Mouse (Mus musculus) liver, embryonic 14.5 days (tissue): Measurements from ENCODE around the gene Cdpf1. TPM values are rescaled to one million over a fixed set of nuclear protein-coding genes. Genes with fewer than 3 reads are reported as not detected.
A peak's percentile ranks its signal among the peaks of the same experiment; 100 is the strongest.

Experiments used
- ATAC-seq: fragments of 200-750 bp; cut with Nextera tagmentation; 2 replicates; pipeline ENCODE4 v1.8.0; 2017; ENCODE audit warnings: moderate number of reproducible peaks, mild to moderate bottlenecking, moderate library complexity; ENCODE audit not compliant: insufficient read depth
- DNase-seq, 3 experiments: peaks; one replicate each; pipeline ENCODE4 v3.0.0-alpha.2; 2012 to 2013; ENCODE audit warnings: low read depth in 3 of 3, low spot score in 3 of 3
- H3K27ac ChIP-seq: fragments of 300-500 bp; sonication (generic); 2 replicates; pipeline ENCODE4 v1.5.1; 2014; ENCODE audit warnings: moderate library complexity, mild to moderate bottlenecking, control low read depth, inconsistent platforms
- H3K27me3 ChIP-seq: fragments of 300-500 bp; sonication (generic); 2 replicates; pipeline ENCODE4 v1.6.1; 2014; ENCODE audit warnings: mild to moderate bottlenecking, low read length, moderate library complexity; ENCODE audit not compliant: control insufficient read depth, insufficient read depth
- H3K36me3 ChIP-seq: fragments of 300-500 bp; sonication (generic); replicated peaks from 2 replicates; pipeline ENCODE4 v1.6.1; 2014; ENCODE audit warnings: low read depth; ENCODE audit not compliant: control insufficient read depth, insufficient read depth
- H3K4me1 ChIP-seq, 2 experiments: fragments of 200-500 bp in 1 of 2; fragments of 300-500 bp in 1 of 2; sonication (generic) in 1 of 2; replicated peaks; 2 replicates each; pipeline ENCODE4 v1.6.1; 2012 to 2014; ENCODE audit warnings: antibody characterized with exemption in 1 of 2, inconsistent platforms in 1 of 2, low read length in 1 of 2; ENCODE audit not compliant: control insufficient read depth in 2 of 2, insufficient read depth in 2 of 2
- H3K4me2 ChIP-seq: fragments of 300-500 bp; sonication (generic); 2 replicates; pipeline ENCODE4 v1.6.1; 2014; ENCODE audit warnings: low read depth, mild to moderate bottlenecking, control low read depth, moderate library complexity
- H3K4me3 ChIP-seq, 2 experiments: fragments of 200-500 bp in 1 of 2; fragments of 300-500 bp in 1 of 2; sonication (generic) in 1 of 2; 2 replicates each; pipeline ENCODE4 v1.5.1; 2012 to 2014; ENCODE audit warnings: low read depth in 2 of 2, low read length in 2 of 2, mild to moderate bottlenecking in 2 of 2, control low read depth in 1 of 2, inconsistent platforms in 1 of 2, moderate library complexity in 1 of 2; ENCODE audit not compliant: insufficient read depth in 1 of 2
- H3K9ac ChIP-seq: fragments of 300-500 bp; sonication (generic); replicated peaks from 2 replicates; pipeline ENCODE4 v1.6.1; 2014; ENCODE audit warnings: mild to moderate bottlenecking, control low read depth, moderate library complexity
- H3K9me3 ChIP-seq: fragments of 300-500 bp; sonication (generic); 2 replicates; pipeline ENCODE4 v1.6.1; 2016; ENCODE audit warnings: low read length, mixed read lengths; ENCODE audit not compliant: control insufficient read depth
- CTCF ChIP-seq: IDR thresholded peaks from 2 replicates; pipeline ENCODE4 v1.5.1; 2016; ENCODE audit warnings: antibody characterized with exemption, low read depth, control low read depth
- EP300 ChIP-seq: IDR thresholded peaks from 2 replicates; pipeline ENCODE4 v1.6.1; 2016; ENCODE audit warnings: antibody characterized with exemption, low read depth
- WGBS: fragments of 180-500 bp; shearing (Covaris S2); extraction: QIAGEN DNeasy Blood & Tissue Kit; methylation state at CpG from one replicate; pipeline ENCODE4 v1.1.7; 2014; ENCODE audit not compliant: insufficient replicate concordance; 5-methylcytosine and 5-hydroxymethylcytosine counted together
- polyA plus RNA-seq, 2 experiments: library from polyadenylated mRNA; depleted of rRNA in 1 of 2; stranded (reverse) in 1 of 2; unstranded in 1 of 2; fragments of >200 nt; fragmentation: Nextera tagmentation in 1 of 2; extraction: Ambion mirVana in 1 of 2; gene quantifications; 2 replicates each; pipeline versions ENCODE4 v1.2.1 to v1.2.3; 2012 to 2014

Cdpf1 gene
- polyA plus RNA-seq, 2 experiments = 15.7 to 23.7 TPM

- H3K4me1 ChIP-seq = peaks cover 0 to 5% of the 10 kb centered on the region in 2 experiments; a peak in 1 of 4 replicates
- H3K4me3 ChIP-seq = no peak overlapping the region
- ATAC-seq (peak; percentile 74), DNase-seq (peak in 1 of 3 experiments; percentile 27)
- TF ChIP-seq EP300 (no peak), CTCF (no peak)
- no peak overlapping the region; the same call in 1 of the 2 replicates for H3K27ac ChIP-seq
- no peaks in the 10 kb centered on the region for H3K36me3 ChIP-seq
- WGBS = 49% methylated on average over 17 of the region's 17 CpGs
- 0 out of 2 replicates have a peak overlapping the region, but pooled peaks have one; percentile 6 for H3K4me2 ChIP-seq
- no peak overlapping the region for H3K9ac ChIP-seq
- H3K9me3 ChIP-seq = no peaks in the 10 kb centered on the region
- no peaks in the 10 kb centered on the region for H3K27me3 ChIP-seq
Observed at GRCm38 (mm10) chr15:85771306-85772121, 40.0 kb downstream of the Cdpf1 start.

GRCm38 (mm10) chr15:85768991-85769390 is 42.5 kb downstream of the Cdpf1 start:
- H3K4me1 ChIP-seq = peaks cover 0 to 5% of the 10 kb centered on the region in 2 experiments; a peak in 1 of 4 replicates
- no peak for TF ChIP-seq CTCF
- TF ChIP-seq EP300 = no peak
- no peak overlapping the region for H3K27ac ChIP-seq
- WGBS = 70% methylated on average over 8 of the region's 8 CpGs
- H3K9ac ChIP-seq = no peak overlapping the region
- no peak overlapping the region for H3K4me3 ChIP-seq
- no peaks in the 10 kb centered on the region for H3K27me3 ChIP-seq
- no peak for ATAC-seq
- no peaks in the 10 kb centered on the region for H3K36me3 ChIP-seq
- no peaks in the 10 kb centered on the region for H3K9me3 ChIP-seq
- no peak overlapping the region for H3K4me2 ChIP-seq
- no peak for DNase-seq

GRCm38 (mm10) chr15:85766677-85767076 is 44.8 kb downstream of the Cdpf1 start:
- Histone ChIP-seq H3K9ac (no peak overlapping the region), H3K27me3 (no peaks in the 10 kb centered on the region), H3K36me3 (no peaks in the 10 kb centered on the region), H3K4me2 (no peak overlapping the region), H3K4me3 (no peak overlapping the region), H3K4me1 (peaks cover 0 to 5% of the 10 kb centered on the region in 2 experiments; a peak in 1 of 4 replicates), H3K9me3 (no peaks in the 10 kb centered on the region), H3K27ac (no peak overlapping the region)
- no peak for ATAC-seq
- WGBS = 65% methylated on average over 5 of the region's 5 CpGs
- no peak for DNase-seq
- TF ChIP-seq EP300 (no peak), CTCF (no peak)

GRCm38 (mm10) chr15:85765022-85765421 is 46.5 kb downstream of the Cdpf1 start:
- Histone ChIP-seq H3K9me3 (no peaks in the 10 kb centered on the region), H3K4me1 (no peaks in the 10 kb centered on the region), H3K27me3 (no peaks in the 10 kb centered on the region), H3K27ac (no peak overlapping the region), H3K9ac (no peak overlapping the region), H3K4me3 (no peak overlapping the region), H3K4me2 (no peak overlapping the region), H3K36me3 (no peaks in the 10 kb centered on the region)
- DNase-seq = no peak
- WGBS = 43% methylated on average over 3 of the region's 3 CpGs
- TF ChIP-seq EP300 (no peak), CTCF (no peak)
- ATAC-seq = no peak

GRCm38 (mm10) chr15:85762761-85763160 is 48.7 kb downstream of the Cdpf1 start:
- H3K4me1 ChIP-seq = no peaks in the 10 kb centered on the region
- no peak for ATAC-seq
- H3K9ac ChIP-seq = no peak overlapping the region

More at GRCm38 (mm10) chr15:85762761-85763160, 48.7 kb downstream of the Cdpf1 start:
- peaks cover 4% of the 10 kb centered on the region for H3K9me3 ChIP-seq
- DNase-seq = no peak
- no peaks in the 10 kb centered on the region for H3K27me3 ChIP-seq
- H3K27ac ChIP-seq = no peak overlapping the region
- H3K36me3 ChIP-seq = no peaks in the 10 kb centered on the region
- TF ChIP-seq EP300 = no peak
- no peak for TF ChIP-seq CTCF
- no peak overlapping the region for H3K4me2 ChIP-seq
- WGBS = 45% methylated on average over 4 of the region's 4 CpGs
- no peak overlapping the region for H3K4me3 ChIP-seq
